Mouse (Mus musculus) limb, embryonic 13.5 days (tissue): ENCODE measurements around the gene Phyhipl. TPM values are rescaled to one million over a fixed set of nuclear protein-coding genes. Genes with fewer than 3 reads are reported as not detected.

ENCODE experiments used
- ATAC-seq: fragments of 200-750 bp; cut with Nextera tagmentation; 2 replicates; pipeline ENCODE4 v1.8.0; 2017; ENCODE audit warnings: low read depth, moderate number of reproducible peaks, moderate TSS enrichment; ENCODE audit not compliant: low FRiP score
- H3K27ac ChIP-seq: fragments of 300-500 bp; sonication (generic); 2 replicates; pipeline ENCODE4 v1.5.1; 2015; ENCODE audit warnings: inconsistent platforms, mild to moderate bottlenecking, moderate library complexity
- H3K27me3 ChIP-seq: fragments of 300-500 bp; sonication (generic); 2 replicates; pipeline ENCODE4 v1.6.1; 2015; ENCODE audit warnings: mild to moderate bottlenecking, inconsistent platforms
- H3K36me3 ChIP-seq: fragments of 300-500 bp; sonication (generic); 2 replicates; pipeline ENCODE4 v1.6.1; 2015; ENCODE audit warnings: inconsistent platforms, mild to moderate bottlenecking, moderate library complexity
- H3K4me1 ChIP-seq: fragments of 300-500 bp; sonication (generic); 2 replicates; pipeline ENCODE4 v1.6.1; 2015; ENCODE audit warnings: inconsistent platforms
- H3K4me2 ChIP-seq: fragments of 300-500 bp; sonication (generic); replicated peaks from 2 replicates; pipeline ENCODE4 v1.6.1; 2015; ENCODE audit warnings: inconsistent platforms, mild to moderate bottlenecking, moderate library complexity
- H3K4me3 ChIP-seq: fragments of 300-500 bp; sonication (generic); 2 replicates; pipeline ENCODE4 v1.5.1; 2015; ENCODE audit warnings: moderate library complexity, mild to moderate bottlenecking, inconsistent platforms
- H3K9ac ChIP-seq: fragments of 300-500 bp; sonication (generic); 2 replicates; pipeline ENCODE4 v1.6.1; 2015; ENCODE audit warnings: mild to moderate bottlenecking, inconsistent platforms
- H3K9me3 ChIP-seq: fragments of 300-500 bp; sonication (generic); 2 replicates; pipeline ENCODE4 v1.6.1; 2016; ENCODE audit warnings: inconsistent platforms
- WGBS: fragments of 180-500 bp; shearing (Covaris S2); methylation state at CpG from one replicate; pipeline ENCODE4 v1.1.7; 2015; 5-methylcytosine and 5-hydroxymethylcytosine counted together
- polyA plus RNA-seq: library from polyadenylated mRNA; unstranded; fragments of >200 nt; fragmentation: Nextera tagmentation; extraction: Ambion mirVana; gene quantifications from 2 replicates; pipeline ENCODE4 v1.2.1, GENCODE M21; 2015

Gene Phyhipl
- polyA plus RNA-seq, 1 experiment from 2014 or later = 3.7 TPM

DNA sequence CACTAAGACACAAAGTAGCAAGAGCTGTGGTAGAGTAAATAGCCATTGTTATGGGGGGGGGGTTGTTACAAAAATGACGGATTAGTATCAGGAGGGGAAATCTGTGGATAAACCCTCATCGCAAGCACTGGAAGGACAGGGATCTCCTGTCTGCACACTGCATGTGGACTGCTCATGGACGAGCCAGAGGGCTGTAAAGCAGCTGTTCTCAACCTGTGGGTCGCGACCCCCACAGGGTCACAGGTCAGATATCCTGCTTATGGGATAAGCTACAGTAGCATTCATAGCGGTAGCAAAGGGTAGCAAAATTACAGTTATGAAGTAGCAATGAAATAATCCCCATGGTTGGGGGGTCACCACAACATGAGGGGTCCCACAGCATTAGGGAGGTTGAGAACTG lies 39.4 kb downstream of the Phyhipl start:
- WGBS = 85% methylated on average over 6 of the region's 6 CpGs
- H3K9ac ChIP-seq = no peak overlapping the region
- H3K27ac ChIP-seq = no peak overlapping the region
- H3K9me3 ChIP-seq = no peaks in the 10 kb centered on the region
- no peak overlapping the region for H3K4me3 ChIP-seq
- ATAC-seq = no peak
- H3K4me1 ChIP-seq = no peaks in the 10 kb centered on the region
- no peak overlapping the region for H3K4me2 ChIP-seq
- H3K27me3 ChIP-seq = no peaks in the 10 kb centered on the region
- H3K36me3 ChIP-seq = no peaks in the 10 kb centered on the region

GRCm38 (mm10) chr10:70611633-70612032 lies 44.1 kb downstream of the Phyhipl start:
- no peak overlapping the region for H3K27ac ChIP-seq
- no peaks in the 10 kb centered on the region for H3K36me3 ChIP-seq
- no peak for ATAC-seq
- no peak overlapping the region for H3K4me2 ChIP-seq
- H3K4me3 ChIP-seq = no peak overlapping the region
- H3K9ac ChIP-seq = no peak overlapping the region
- H3K27me3 ChIP-seq = no peaks in the 10 kb centered on the region
- no peaks in the 10 kb centered on the region for H3K4me1 ChIP-seq
- WGBS = 80% methylated on average over 1 of the region's 1 CpGs
- no peaks in the 10 kb centered on the region for H3K9me3 ChIP-seq

DNA sequence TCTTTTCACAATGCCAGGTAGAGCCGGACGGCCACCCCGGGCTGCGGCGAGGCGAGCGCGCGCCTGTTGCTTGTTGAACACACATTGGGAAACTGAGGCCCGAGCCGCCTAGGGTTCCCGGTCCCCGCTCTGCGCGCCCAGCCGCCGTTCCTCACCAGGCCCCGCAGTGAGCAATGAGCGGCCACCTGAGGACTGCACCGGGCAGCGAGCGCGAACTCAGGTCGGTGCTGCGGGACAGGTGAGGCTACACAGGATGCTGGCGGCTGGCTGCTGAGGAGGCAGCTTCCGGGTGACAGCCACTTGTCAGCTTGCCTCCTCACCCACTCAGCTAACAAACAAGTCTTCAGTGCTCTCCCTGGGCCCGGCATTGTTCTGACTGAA lies 55.9 kb downstream of the Phyhipl start:
- peaks cover 46% of the 10 kb centered on the region for H3K27me3 ChIP-seq
- H3K4me1 ChIP-seq = peaks cover 15% of the 10 kb centered on the region
- H3K9ac ChIP-seq = peak overlapping the region; percentile 61
- WGBS = under 1% methylated on average over 28 of the region's 28 CpGs
- no peaks in the 10 kb centered on the region for H3K9me3 ChIP-seq
- H3K36me3 ChIP-seq = no peaks in the 10 kb centered on the region
- H3K4me3 ChIP-seq = peak overlapping the region; percentile 67
- H3K27ac ChIP-seq = no peak overlapping the region
- peak overlapping the region; percentile 88 for H3K4me2 ChIP-seq
- ATAC-seq = peak; percentile 1; the same call in 1 of the 2 replicates

GRCm38 (mm10) chr10:70599126-70599924 lies 56.4 kb downstream of the Phyhipl start:
- H3K4me2 ChIP-seq = peak overlapping the region; percentile 88
- H3K27me3 ChIP-seq = peaks cover 46% of the 10 kb centered on the region
- H3K36me3 ChIP-seq = no peaks in the 10 kb centered on the region
- peaks cover 15% of the 10 kb centered on the region for H3K4me1 ChIP-seq
- H3K9me3 ChIP-seq = no peaks in the 10 kb centered on the region
- peak overlapping the region; percentile 61 for H3K9ac ChIP-seq
- peak overlapping the region; percentile 67 for H3K4me3 ChIP-seq
- ATAC-seq = peak; percentile 92
- WGBS = under 1% methylated on average over 111 of the region's 124 CpGs
- no peak overlapping the region for H3K27ac ChIP-seq

- Histone ChIP-seq H3K9me3 (no peaks in the 10 kb centered on the region), H3K4me2 (peak overlapping the region; percentile 88), H3K36me3 (no peaks in the 10 kb centered on the region), H3K4me3 (peak overlapping the region; percentile 67), H3K4me1 (peaks cover 15% of the 10 kb centered on the region), H3K27ac (no peak overlapping the region), H3K9ac (peak overlapping the region; percentile 39; the same call in 1 of the 2 replicates), H3K27me3 (peaks cover 46% of the 10 kb centered on the region)
- peak; percentile 8 for ATAC-seq
- WGBS = under 1% methylated on average over 47 of the region's 48 CpGs
Observed at GRCm38 (mm10) chr10:70598516-70599125, 57.1 kb downstream of the Phyhipl start.

- peaks cover 15% of the 10 kb centered on the region for H3K4me1 ChIP-seq
- H3K27me3 ChIP-seq = peaks cover 46% of the 10 kb centered on the region
- 25% methylated on average over 10 of the region's 10 CpGs for WGBS
- no peaks in the 10 kb centered on the region for H3K9me3 ChIP-seq
- no peak for ATAC-seq
- H3K4me2 ChIP-seq = peak overlapping the region; percentile 88
- H3K4me3 ChIP-seq = peak overlapping the region; percentile 67
- no peak overlapping the region for H3K27ac ChIP-seq
- H3K36me3 ChIP-seq = no peaks in the 10 kb centered on the region
- H3K9ac ChIP-seq = no peak overlapping the region
Observed at GRCm38 (mm10) chr10:70598081-70598515, 57.7 kb downstream of the Phyhipl start.

GRCm38 (mm10) chr10:70594007-70594406 lies 61.8 kb downstream of the Phyhipl start:
- Histone ChIP-seq H3K9ac (no peak overlapping the region), H3K9me3 (no peaks in the 10 kb centered on the region), H3K27me3 (peaks cover 16% of the 10 kb centered on the region), H3K4me1 (peaks cover 9% of the 10 kb centered on the region), H3K4me2 (no peak overlapping the region), H3K27ac (no peak overlapping the region), H3K36me3 (no peaks in the 10 kb centered on the region), H3K4me3 (no peak overlapping the region)
- 57% methylated on average over 1 of the region's 1 CpGs for WGBS
- no peak for ATAC-seq

- Histone ChIP-seq H3K27me3 (no peaks in the 10 kb centered on the region), H3K9me3 (no peaks in the 10 kb centered on the region), H3K9ac (no peak overlapping the region), H3K27ac (no peak overlapping the region), H3K4me2 (no peak overlapping the region), H3K4me1 (no peaks in the 10 kb centered on the region), H3K36me3 (no peaks in the 10 kb centered on the region), H3K4me3 (no peak overlapping the region)
- 22% methylated on average over 3 of the region's 3 CpGs for WGBS
- ATAC-seq = no peak
Observed at GRCm38 (mm10) chr10:70586876-70587405, 68.8 kb downstream of the Phyhipl start.

- Histone ChIP-seq H3K4me2 (no peak overlapping the region), H3K27ac (no peak overlapping the region), H3K9ac (no peak overlapping the region), H3K4me1 (no peaks in the 10 kb centered on the region), H3K4me3 (no peak overlapping the region), H3K36me3 (no peaks in the 10 kb centered on the region), H3K9me3 (no peaks in the 10 kb centered on the region), H3K27me3 (no peaks in the 10 kb centered on the region)
- WGBS = 76% methylated on average over 1 of the region's 1 CpGs
- ATAC-seq = no peak
Observed at GRCm38 (mm10) chr10:70584171-70584570, 71.6 kb downstream of the Phyhipl start.

GRCm38 (mm10) chr10:70581556-70582211 lies 74.1 kb downstream of the Phyhipl start:
- Histone ChIP-seq H3K4me3 (no peak overlapping the region), H3K36me3 (no peaks in the 10 kb centered on the region), H3K4me2 (no peak overlapping the region), H3K9ac (no peak overlapping the region), H3K27ac (no peak overlapping the region), H3K27me3 (no peaks in the 10 kb centered on the region), H3K9me3 (no peaks in the 10 kb centered on the region), H3K4me1 (no peaks in the 10 kb centered on the region)
- ATAC-seq = no peak
- WGBS = 63% methylated on average over 7 of the region's 7 CpGs

DNA sequence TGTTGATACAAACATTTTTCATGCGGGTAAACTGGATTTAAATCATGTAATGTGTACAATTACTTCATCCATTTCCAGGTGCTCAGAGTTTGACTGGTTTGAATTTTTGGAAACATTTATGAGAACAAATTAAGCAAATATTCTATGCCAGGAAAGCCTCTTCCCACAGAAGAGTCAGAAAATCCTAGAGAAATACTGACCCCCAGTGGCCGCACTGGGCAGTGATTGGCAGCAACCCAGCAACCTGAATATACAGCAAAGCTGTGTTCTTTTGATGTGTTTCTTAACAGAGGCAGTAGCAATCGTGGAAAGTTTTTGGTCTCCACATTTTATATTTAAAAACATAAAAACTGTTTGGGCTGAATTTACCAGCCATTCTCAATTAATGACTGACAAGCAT lies 92.1 kb downstream of the Phyhipl start:
- Histone ChIP-seq H3K27me3 (no peaks in the 10 kb centered on the region), H3K4me1 (no peaks in the 10 kb centered on the region), H3K4me2 (no peak overlapping the region), H3K27ac (no peak overlapping the region), H3K4me3 (no peak overlapping the region), H3K36me3 (0 out of 2 replicates have a peak, but pooled peaks cover 3% of the 10 kb centered on the region), H3K9me3 (no peaks in the 10 kb centered on the region), H3K9ac (no peak overlapping the region)
- ATAC-seq = no peak
- WGBS = 20% methylated on average over 3 of the region's 3 CpGs

GRCm38 (mm10) chr10:70552531-70552930 lies 103.2 kb downstream of the Phyhipl start:
- Histone ChIP-seq H3K27me3 (no peaks in the 10 kb centered on the region), H3K27ac (no peak overlapping the region), H3K36me3 (peaks cover 39% of the 10 kb centered on the region), H3K4me1 (no peaks in the 10 kb centered on the region), H3K9ac (no peak overlapping the region), H3K4me3 (no peak overlapping the region), H3K4me2 (no peak overlapping the region), H3K9me3 (no peaks in the 10 kb centered on the region)
- no peak for ATAC-seq
- 81% methylated on average over 3 of the region's 3 CpGs for WGBS
